Mouse (Mus musculus): ENCODE data around the gene Parl. TPM values are rescaled to one million over a fixed set of nuclear protein-coding genes. Genes with fewer than 3 reads are reported as not detected.

Parl gene
- polyA plus RNA-seq, 1 experiment: 96.3 TPM

- no peak for TF ChIP-seq CTCF (IDR thresholded peaks at IDR 0.05; ENCODE audit: control insufficient read depth, insufficient read depth, low read length)
- TF ChIP-seq POLR2A (IDR thresholded peaks at IDR 0.05; ENCODE audit: borderline replicate concordance, control insufficient read depth, low read depth, low read length): no peak
- H3K4me1 ChIP-seq (ENCODE audit: control insufficient read depth, insufficient read depth, low read length): peaks cover 1% of the 10 kb centered on the region; the same call in 1 of the 2 replicates
- WGBS: 45% methylated on average over 6 of the region's 6 CpGs
These were observed 14.6 kb upstream of the Parl start for GRCm38 (mm10) chr16:20316770-20317169.

GRCm38 (mm10) chr16:20315266-20315665 lies 13.1 kb upstream of the Parl start:
- TF ChIP-seq CTCF (IDR thresholded peaks at IDR 0.05; ENCODE audit: control insufficient read depth, insufficient read depth, low read length): no peak
- TF ChIP-seq POLR2A (IDR thresholded peaks at IDR 0.05; ENCODE audit: borderline replicate concordance, control insufficient read depth, low read depth, low read length): no peak
- Histone ChIP-seq H3K4me1 (ENCODE audit: control insufficient read depth, insufficient read depth, low read length) (peaks cover 1% of the 10 kb centered on the region; the same call in 1 of the 2 replicates), H3K27ac (ENCODE audit: control insufficient read depth, insufficient read depth, low read depth, low read length, poor library complexity) (no peak overlapping the region), H3K4me3 (replicated peaks; ENCODE audit: control insufficient read depth, low read depth, low read length) (no peak overlapping the region)
- 69% methylated on average over 4 of the region's 4 CpGs for WGBS

More at GRCm38 (mm10) chr16:20316770-20317169, 14.6 kb upstream of the Parl start:
- H3K27ac ChIP-seq (ENCODE audit: control insufficient read depth, insufficient read depth, low read depth, low read length, poor library complexity): no peak overlapping the region
- no peak overlapping the region for H3K4me3 ChIP-seq (replicated peaks; ENCODE audit: control insufficient read depth, low read depth, low read length)

DNA sequence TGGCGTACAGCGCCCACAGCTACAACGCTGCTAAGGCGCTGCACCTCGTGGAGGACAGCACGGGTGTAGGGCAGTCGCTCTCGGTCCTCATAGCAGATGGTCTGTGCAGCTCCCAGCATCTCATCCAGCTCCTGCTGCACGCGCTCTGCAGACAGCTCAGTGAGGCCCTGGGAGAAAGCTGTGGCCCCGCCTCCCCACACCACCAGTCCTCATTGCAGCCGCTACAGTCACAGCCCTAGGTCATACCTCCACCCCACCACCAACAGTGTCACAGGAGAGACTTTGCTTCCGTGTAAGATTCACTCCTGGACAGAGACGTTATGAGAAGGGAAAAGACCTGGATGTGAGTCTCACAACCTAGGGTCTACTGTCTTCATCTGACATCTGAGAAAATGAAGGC lies 10.1 kb upstream of the Parl start:
- TF ChIP-seq CTCF (IDR thresholded peaks at IDR 0.05; ENCODE audit: control insufficient read depth, insufficient read depth, low read length) (no peak), POLR2A (IDR thresholded peaks at IDR 0.05; ENCODE audit: borderline replicate concordance, control insufficient read depth, low read depth, low read length) (no peak)
- peaks cover 1% of the 10 kb centered on the region; the same call in 1 of the 2 replicates for H3K4me1 ChIP-seq (ENCODE audit: control insufficient read depth, insufficient read depth, low read length)
- H3K27ac ChIP-seq (ENCODE audit: control insufficient read depth, insufficient read depth, low read depth, low read length, poor library complexity): no peak overlapping the region
- WGBS: 79% methylated on average over 14 of the region's 14 CpGs
- no peak overlapping the region for H3K4me3 ChIP-seq (replicated peaks; ENCODE audit: control insufficient read depth, low read depth, low read length)

GRCm38 (mm10) chr16:20300076-20300475 lies 2.1 kb downstream of the Parl start:
- Histone ChIP-seq H3K4me1 (ENCODE audit: control insufficient read depth, insufficient read depth, low read length) (no peaks in the 10 kb centered on the region; the same call in 1 of the 2 replicates), H3K4me3 (replicated peaks; ENCODE audit: control insufficient read depth, low read depth, low read length) (no peak overlapping the region), H3K27ac (ENCODE audit: control insufficient read depth, insufficient read depth, low read depth, low read length, poor library complexity) (no peak overlapping the region)
- TF ChIP-seq POLR2A (IDR thresholded peaks at IDR 0.05; ENCODE audit: borderline replicate concordance, control insufficient read depth, low read depth, low read length) (no peak), CTCF (IDR thresholded peaks at IDR 0.05; ENCODE audit: control insufficient read depth, insufficient read depth, low read length) (no peak)
- 91% methylated on average over 2 of the region's 2 CpGs for WGBS

- 57% methylated on average over 4 of the region's 4 CpGs for WGBS
- Histone ChIP-seq H3K4me1 (ENCODE audit: control insufficient read depth, insufficient read depth, low read length) (no peaks in the 10 kb centered on the region), H3K27ac (ENCODE audit: control insufficient read depth, insufficient read depth, low read depth, low read length, poor library complexity) (no peak overlapping the region), H3K4me3 (replicated peaks; ENCODE audit: control insufficient read depth, low read depth, low read length) (no peak overlapping the region)
- no peak for TF ChIP-seq POLR2A (IDR thresholded peaks at IDR 0.05; ENCODE audit: borderline replicate concordance, control insufficient read depth, low read depth, low read length)
These were observed 21.9 kb downstream of the Parl start for GRCm38 (mm10) chr16:20280238-20280637.

DNA sequence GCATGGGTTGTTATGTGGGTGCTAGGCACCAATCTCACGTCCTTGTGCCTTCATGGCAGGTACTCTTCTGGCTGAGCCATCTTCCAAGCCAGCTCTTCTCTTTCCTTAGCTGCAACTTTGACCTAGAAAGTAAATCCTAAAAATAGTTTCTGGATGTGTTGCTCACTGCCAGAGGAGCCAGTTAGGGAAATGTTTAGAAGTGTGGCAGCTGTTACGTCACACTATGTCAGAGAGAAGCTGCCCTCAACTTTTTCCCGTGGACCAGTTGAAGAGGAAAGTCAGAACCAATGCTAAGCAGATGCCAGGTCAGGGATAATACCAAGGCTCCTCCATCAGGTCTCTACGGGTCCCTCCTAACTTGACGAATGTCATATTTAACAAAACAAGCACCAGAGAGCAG lies 22.8 kb downstream of the Parl start:
- WGBS: 73% methylated on average over 5 of the region's 5 CpGs
- Histone ChIP-seq H3K4me3 (replicated peaks; ENCODE audit: control insufficient read depth, low read depth, low read length) (no peak overlapping the region), H3K27ac (ENCODE audit: control insufficient read depth, insufficient read depth, low read depth, low read length, poor library complexity) (no peak overlapping the region), H3K4me1 (ENCODE audit: control insufficient read depth, insufficient read depth, low read length) (no peaks in the 10 kb centered on the region)
- TF ChIP-seq POLR2A (IDR thresholded peaks at IDR 0.05; ENCODE audit: borderline replicate concordance, control insufficient read depth, low read depth, low read length) (no peak), CTCF (IDR thresholded peaks at IDR 0.05; ENCODE audit: control insufficient read depth, insufficient read depth, low read length) (no peak)

- Histone ChIP-seq H3K27ac (ENCODE audit: control insufficient read depth, insufficient read depth, low read depth, low read length, poor library complexity) (no peak overlapping the region), H3K4me1 (ENCODE audit: control insufficient read depth, insufficient read depth, low read length) (no peaks in the 10 kb centered on the region; the same call in 1 of the 2 replicates), H3K4me3 (replicated peaks; ENCODE audit: control insufficient read depth, low read depth, low read length) (no peak overlapping the region)
- no peak for TF ChIP-seq POLR2A (IDR thresholded peaks at IDR 0.05; ENCODE audit: borderline replicate concordance, control insufficient read depth, low read depth, low read length)
- TF ChIP-seq CTCF (IDR thresholded peaks at IDR 0.05; ENCODE audit: control insufficient read depth, insufficient read depth, low read length): no peak
- WGBS: 37% methylated on average over 3 of the region's 3 CpGs
These were observed 29.2 kb downstream of the Parl start for GRCm38 (mm10) chr16:20272994-20273393.

DNA sequence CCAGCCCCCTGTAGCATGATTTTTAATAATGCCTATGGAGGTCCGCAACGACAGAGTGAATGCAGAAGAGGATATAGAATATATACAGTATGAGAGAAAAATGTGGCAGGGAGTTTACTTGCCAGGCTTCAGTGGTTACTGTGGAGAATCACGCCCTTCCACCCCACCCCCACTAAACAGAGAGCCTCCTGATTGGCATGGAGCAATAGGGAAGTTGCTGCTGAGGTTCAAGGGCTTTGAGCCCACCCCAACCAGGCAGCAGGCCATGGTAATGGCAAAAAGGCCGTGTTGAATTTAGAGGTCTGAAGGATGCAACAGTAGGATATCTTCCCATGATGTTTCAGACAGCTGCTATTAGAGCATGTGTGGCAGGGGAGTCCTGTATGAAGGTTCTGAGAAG lies 30.8 kb downstream of the Parl start:
- H3K4me1 ChIP-seq (ENCODE audit: control insufficient read depth, insufficient read depth, low read length): no peaks in the 10 kb centered on the region; the same call in 1 of the 2 replicates
- 32% methylated on average over 4 of the region's 4 CpGs for WGBS
- no peak overlapping the region for H3K27ac ChIP-seq (ENCODE audit: control insufficient read depth, insufficient read depth, low read depth, low read length, poor library complexity)
- TF ChIP-seq CTCF (IDR thresholded peaks at IDR 0.05; ENCODE audit: control insufficient read depth, insufficient read depth, low read length): no peak
- TF ChIP-seq POLR2A (IDR thresholded peaks at IDR 0.05; ENCODE audit: borderline replicate concordance, control insufficient read depth, low read depth, low read length): no peak
- H3K4me3 ChIP-seq (replicated peaks; ENCODE audit: control insufficient read depth, low read depth, low read length): no peak overlapping the region

DNA sequence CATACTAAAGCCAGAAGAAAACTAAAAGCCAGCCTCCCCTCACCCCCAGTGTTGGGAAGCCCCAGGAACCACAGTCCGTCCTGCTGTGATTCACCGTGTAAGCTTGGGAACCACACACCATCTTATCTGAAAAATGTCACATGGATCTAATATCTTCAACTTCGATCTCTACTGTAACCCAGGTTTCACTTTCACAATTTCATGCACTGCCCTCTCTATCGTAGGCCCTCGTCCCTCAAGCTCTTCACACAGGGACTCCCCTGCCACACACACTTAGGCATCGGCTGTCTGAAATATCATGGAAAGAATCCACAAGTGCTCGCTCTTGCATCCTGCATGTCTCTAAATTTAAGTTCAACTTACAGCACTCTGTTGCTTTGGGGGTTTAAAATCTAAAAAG lies 37.1 kb downstream of the Parl start:
- H3K27ac ChIP-seq (ENCODE audit: control insufficient read depth, insufficient read depth, low read depth, low read length, poor library complexity): no peak overlapping the region
- WGBS: 21% methylated on average over 7 of the region's 7 CpGs
- no peak for TF ChIP-seq CTCF (IDR thresholded peaks at IDR 0.05; ENCODE audit: control insufficient read depth, insufficient read depth, low read length)
- TF ChIP-seq POLR2A (IDR thresholded peaks at IDR 0.05; ENCODE audit: borderline replicate concordance, control insufficient read depth, low read depth, low read length): no peak
- H3K4me3 ChIP-seq (replicated peaks; ENCODE audit: control insufficient read depth, low read depth, low read length): no peak overlapping the region
- H3K4me1 ChIP-seq (ENCODE audit: control insufficient read depth, insufficient read depth, low read length): no peaks in the 10 kb centered on the region
